Mouse (Mus musculus) stomach, postnatal 0 days (tissue): ENCODE measurements around the gene Ptprg. TPM values are rescaled to one million over a fixed set of nuclear protein-coding genes. Genes with fewer than 3 reads are reported as not detected.

ENCODE experiments used
- ATAC-seq: fragments of 200-750 bp; cut with Nextera tagmentation; 2 replicates; pipeline ENCODE4 v1.8.0; 2017; ENCODE audit not compliant: low FRiP score, low TSS enrichment
- DNase-seq: peaks from one replicate; pipeline ENCODE4 v3.0.0-alpha.2; 2016; ENCODE audit warnings: low spot score
- H3K27ac ChIP-seq: fragments of 300-500 bp; sonication (generic); replicated peaks from 2 replicates; pipeline ENCODE4 v1.5.1; 2014; ENCODE audit warnings: mild to moderate bottlenecking, control low read depth
- H3K27me3 ChIP-seq: fragments of 300-500 bp; sonication (generic); 2 replicates; pipeline ENCODE4 v1.6.1; 2014; ENCODE audit warnings: low read length; ENCODE audit not compliant: control insufficient read depth, insufficient read depth
- H3K36me3 ChIP-seq: fragments of 300-500 bp; sonication (generic); 2 replicates; pipeline ENCODE4 v1.6.1; 2014; ENCODE audit warnings: low read length, mixed read lengths; ENCODE audit not compliant: control insufficient read depth, insufficient read depth
- H3K4me1 ChIP-seq: fragments of 300-500 bp; sonication (generic); replicated peaks from 2 replicates; pipeline ENCODE4 v1.6.1; 2014; ENCODE audit warnings: antibody characterized with exemption; ENCODE audit not compliant: control insufficient read depth, insufficient read depth
- H3K4me2 ChIP-seq: fragments of 300-500 bp; sonication (generic); replicated peaks from 2 replicates; pipeline ENCODE4 v1.6.1; 2014; ENCODE audit warnings: low read depth, mild to moderate bottlenecking, control low read depth, moderate library complexity
- H3K4me3 ChIP-seq: fragments of 300-500 bp; sonication (generic); 2 replicates; pipeline ENCODE4 v1.5.1; 2014; ENCODE audit warnings: low read depth, low read length, control low read depth
- H3K9ac ChIP-seq: fragments of 300-500 bp; sonication (generic); 2 replicates; pipeline ENCODE4 v1.6.1; 2014; ENCODE audit warnings: mild to moderate bottlenecking, low read length, control low read depth, mixed read lengths
- H3K9me3 ChIP-seq: fragments of 300-500 bp; sonication (generic); 2 replicates; pipeline ENCODE4 v1.6.1; 2016; ENCODE audit warnings: low read length; ENCODE audit not compliant: control insufficient read depth
- CTCF ChIP-seq: IDR thresholded peaks from 2 replicates; pipeline ENCODE4 v1.5.1; 2016; ENCODE audit warnings: antibody characterized with exemption, low read depth, mild to moderate bottlenecking, moderate library complexity
- EP300 ChIP-seq: optimal IDR thresholded peaks from 2 replicates; pipeline ENCODE3; 2016; ENCODE audit warnings: antibody characterized with exemption
- WGBS: fragments of 180-500 bp; shearing (Covaris S2); extraction: QIAGEN DNeasy Blood & Tissue Kit; methylation state at CpG from one replicate; pipeline ENCODE4 v1.1.7; 2014; 5-methylcytosine and 5-hydroxymethylcytosine counted together
- polyA plus RNA-seq: library from polyadenylated mRNA; unstranded; fragments of >200 nt; fragmentation: Nextera tagmentation; extraction: Ambion mirVana; gene quantifications from 2 replicates; pipeline ENCODE4 v1.2.1, GENCODE M21; 2015

Gene Ptprg
- polyA plus RNA-seq, 1 experiment from 2014 or later = 6.2 TPM

GRCm38 (mm10) chr14:12114016-12114415, 560.7 kb downstream of the Ptprg start:
- H3K9ac ChIP-seq = no peak overlapping the region
- ATAC-seq = no peak
- no peaks in the 10 kb centered on the region for H3K27me3 ChIP-seq
- no peak for TF ChIP-seq EP300
- no peak for TF ChIP-seq CTCF
- H3K4me1 ChIP-seq = no peaks in the 10 kb centered on the region; the same call in 1 of the 2 replicates
- no peak for DNase-seq
- no peak overlapping the region for H3K27ac ChIP-seq
- H3K36me3 ChIP-seq = no peaks in the 10 kb centered on the region
- no peak overlapping the region for H3K4me2 ChIP-seq
- WGBS = 70% methylated on average over 6 of the region's 6 CpGs
- no peaks in the 10 kb centered on the region for H3K9me3 ChIP-seq
- H3K4me3 ChIP-seq = no peak overlapping the region

- no peak overlapping the region for H3K9ac ChIP-seq
- no peaks in the 10 kb centered on the region for H3K9me3 ChIP-seq
- no peaks in the 10 kb centered on the region for H3K4me1 ChIP-seq
- H3K27me3 ChIP-seq = no peaks in the 10 kb centered on the region
- TF ChIP-seq CTCF = no peak
- no peak for TF ChIP-seq EP300
- ATAC-seq (no peak), DNase-seq (no peak)
- WGBS = 72% methylated on average over 8 of the region's 8 CpGs
- H3K36me3 ChIP-seq = no peaks in the 10 kb centered on the region
- no peak overlapping the region for H3K4me3 ChIP-seq
- H3K4me2 ChIP-seq = no peak overlapping the region
- no peak overlapping the region for H3K27ac ChIP-seq
These were observed 565.9 kb downstream of the Ptprg start for GRCm38 (mm10) chr14:12119260-12119659.

- no peak overlapping the region for H3K4me2 ChIP-seq
- DNase-seq (no peak), ATAC-seq (no peak)
- 93% methylated on average over 7 of the region's 7 CpGs for WGBS
- H3K36me3 ChIP-seq = no peaks in the 10 kb centered on the region
- no peak overlapping the region for H3K4me3 ChIP-seq
- no peaks in the 10 kb centered on the region for H3K4me1 ChIP-seq
- no peaks in the 10 kb centered on the region for H3K27me3 ChIP-seq
- no peak overlapping the region for H3K9ac ChIP-seq
- TF ChIP-seq EP300 = no peak
- TF ChIP-seq CTCF = no peak
- no peak overlapping the region for H3K27ac ChIP-seq
- no peaks in the 10 kb centered on the region for H3K9me3 ChIP-seq
These were observed 568.6 kb downstream of the Ptprg start for GRCm38 (mm10) chr14:12121906-12122305.

- Histone ChIP-seq H3K9ac (no peak overlapping the region), H3K36me3 (no peaks in the 10 kb centered on the region), H3K27me3 (no peaks in the 10 kb centered on the region), H3K4me2 (no peak overlapping the region), H3K27ac (no peak overlapping the region), H3K4me1 (no peaks in the 10 kb centered on the region), H3K9me3 (no peaks in the 10 kb centered on the region), H3K4me3 (no peak overlapping the region)
- 86% methylated on average over 3 of the region's 3 CpGs for WGBS
- DNase-seq (no peak), ATAC-seq (no peak)
- TF ChIP-seq EP300 = no peak
- TF ChIP-seq CTCF = no peak
These were observed 571.4 kb downstream of the Ptprg start for GRCm38 (mm10) chr14:12124682-12125081.

GRCm38 (mm10) chr14:12127951-12128350, 574.6 kb downstream of the Ptprg start:
- no peaks in the 10 kb centered on the region for H3K27me3 ChIP-seq
- DNase-seq (no peak), ATAC-seq (no peak)
- no peak overlapping the region for H3K4me3 ChIP-seq
- H3K9me3 ChIP-seq = no peaks in the 10 kb centered on the region
- no peaks in the 10 kb centered on the region for H3K36me3 ChIP-seq
- H3K4me2 ChIP-seq = no peak overlapping the region
- no peak overlapping the region for H3K27ac ChIP-seq
- no peak for TF ChIP-seq EP300
- 93% methylated on average over 3 of the region's 3 CpGs for WGBS
- no peak overlapping the region for H3K9ac ChIP-seq
- H3K4me1 ChIP-seq = no peaks in the 10 kb centered on the region

- ATAC-seq (no peak), DNase-seq (no peak)
- Histone ChIP-seq H3K36me3 (no peaks in the 10 kb centered on the region), H3K9me3 (no peaks in the 10 kb centered on the region), H3K4me3 (no peak overlapping the region), H3K27ac (no peak overlapping the region), H3K9ac (no peak overlapping the region), H3K4me1 (no peaks in the 10 kb centered on the region), H3K4me2 (no peak overlapping the region), H3K27me3 (no peaks in the 10 kb centered on the region)
- 62% methylated on average over 7 of the region's 7 CpGs for WGBS
- TF ChIP-seq CTCF (no peak), EP300 (no peak)
These were observed 578.8 kb downstream of the Ptprg start for GRCm38 (mm10) chr14:12132046-12132615.
